Mouse (Mus musculus) adrenal gland, postnatal 36 days (tissue): ENCODE measurements around the gene Scarb1. TPM values are rescaled to one million over a fixed set of nuclear protein-coding genes. Genes with fewer than 3 reads are reported as not detected.

Experiments
- DNase-seq, 2 experiments: peaks; one replicate each; pipeline ENCODE4 v3.0.0; 2021; ENCODE audit warnings: mixed read lengths in 1 of 2
- total RNA-seq, 2 experiments: library from RNA; stranded (reverse); gene quantifications; 2 replicates each; pipeline ENCODE4 v1.2.3; 2021

Scarb1 gene
- total RNA-seq, 2 experiments from 2014 or later: 1,867 to 4,652 TPM

DNA sequence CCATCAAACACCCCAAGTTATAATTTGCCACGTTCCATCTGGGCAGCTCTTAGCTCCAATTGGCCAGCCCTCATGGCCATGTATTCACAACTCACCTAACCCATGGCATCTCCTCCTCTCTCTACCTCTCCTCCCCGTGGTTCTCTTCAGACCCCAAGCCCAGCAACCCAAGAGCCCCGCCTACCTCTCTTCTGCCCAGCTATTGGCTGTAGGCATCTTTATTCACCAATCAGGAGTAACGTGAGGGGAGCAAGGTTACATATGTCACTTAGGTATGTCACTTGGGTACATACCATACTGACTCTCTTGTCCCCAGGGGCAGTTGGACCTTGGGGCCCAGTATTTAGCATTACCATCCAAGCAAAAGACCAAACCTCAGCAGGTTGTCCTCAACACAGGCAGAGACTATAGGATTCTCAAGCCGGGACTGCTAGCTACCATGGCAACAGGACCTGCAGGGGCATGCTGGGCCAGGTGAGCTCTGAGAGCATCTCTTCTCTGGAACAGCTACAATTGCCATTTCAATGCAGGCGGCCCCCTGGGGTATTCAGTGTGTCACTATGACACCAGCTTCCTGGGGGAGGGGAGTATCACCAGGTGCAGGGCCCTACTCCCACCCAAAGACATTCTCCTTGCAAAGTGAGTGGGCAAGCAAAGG lies 100.6 kb downstream of the Scarb1 start:
- DNase-seq: no peak

DNA sequence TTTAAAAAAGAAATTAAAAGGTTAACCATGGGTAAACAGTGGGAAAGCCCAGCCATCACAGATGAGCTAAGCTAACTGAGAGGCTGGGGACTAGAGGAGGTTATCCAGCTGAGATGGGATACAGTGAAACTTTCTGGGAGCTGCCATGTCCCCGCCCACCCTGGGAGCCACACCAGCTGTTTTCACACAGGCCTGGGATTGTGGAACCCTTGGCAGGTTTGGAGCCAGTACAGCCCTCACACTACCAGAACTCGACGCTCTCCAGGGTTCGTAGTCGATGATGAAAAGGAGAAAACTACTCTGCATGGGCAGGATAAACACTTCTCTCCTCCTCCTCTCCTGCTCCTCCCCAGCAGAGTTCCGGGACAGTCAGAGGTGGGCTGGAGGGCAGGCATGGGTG lies 105.0 kb downstream of the Scarb1 start:
- DNase-seq: no peak

DNA sequence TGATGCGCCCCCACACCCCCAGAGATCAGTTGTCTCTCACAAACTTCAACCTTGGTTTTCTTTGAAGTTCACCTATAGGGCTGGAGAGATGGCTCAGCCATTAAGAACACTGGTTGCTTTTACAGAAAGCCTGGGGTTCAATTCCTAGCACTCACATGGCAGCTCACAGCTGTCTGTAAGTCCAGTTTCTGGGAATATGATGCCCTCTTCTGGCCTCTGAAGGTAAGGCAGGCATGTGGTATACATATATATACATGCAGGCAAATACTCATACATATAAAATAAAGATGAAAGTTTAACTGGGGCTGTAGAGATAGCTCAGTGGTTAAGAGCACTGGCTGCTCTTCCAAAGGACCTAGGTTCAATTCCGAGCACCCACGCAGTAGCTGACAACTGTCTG lies 105.5 kb downstream of the Scarb1 start:
- DNase-seq: no peak

DNA sequence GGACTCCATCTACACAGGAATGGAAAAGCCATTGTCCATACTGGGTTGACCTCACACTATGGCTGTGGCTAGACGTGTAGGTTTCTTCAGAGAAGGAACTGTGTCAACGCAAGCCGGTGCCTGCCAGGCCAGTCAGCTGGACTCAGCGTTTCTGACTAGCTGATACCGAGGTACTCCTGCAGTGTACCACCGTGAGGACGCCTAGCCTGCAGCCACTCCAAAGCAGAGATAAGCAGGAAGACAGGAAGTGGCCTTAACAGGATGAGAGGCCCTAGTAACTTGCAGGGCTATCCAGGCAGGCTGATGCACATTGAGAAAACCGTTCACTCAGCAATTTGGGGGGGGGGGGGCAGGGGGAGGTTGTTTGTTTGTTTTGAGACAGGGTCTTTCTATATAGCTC lies 106.5 kb downstream of the Scarb1 start:
- DNase-seq: no peak

DNA sequence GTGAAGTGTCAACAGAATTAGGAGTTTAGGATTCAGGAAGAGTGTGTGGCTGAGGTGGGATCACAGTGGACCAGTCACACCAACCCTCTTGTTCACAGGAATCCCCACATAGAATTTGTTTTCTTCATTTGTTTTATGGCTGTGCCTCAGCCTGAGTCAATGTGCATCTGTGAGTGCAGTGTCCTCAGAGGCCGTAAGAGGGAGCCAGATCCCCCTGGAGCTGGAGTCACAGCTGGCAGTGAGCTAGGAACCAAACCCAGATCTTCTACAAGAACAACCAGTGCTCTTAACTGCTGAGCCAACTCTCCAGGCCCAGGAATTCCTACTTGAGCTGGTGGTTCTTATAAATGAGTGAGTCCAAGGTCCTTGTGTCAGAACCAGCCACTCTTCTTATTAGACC lies 107.4 kb downstream of the Scarb1 start:
- no peak for DNase-seq

DNA sequence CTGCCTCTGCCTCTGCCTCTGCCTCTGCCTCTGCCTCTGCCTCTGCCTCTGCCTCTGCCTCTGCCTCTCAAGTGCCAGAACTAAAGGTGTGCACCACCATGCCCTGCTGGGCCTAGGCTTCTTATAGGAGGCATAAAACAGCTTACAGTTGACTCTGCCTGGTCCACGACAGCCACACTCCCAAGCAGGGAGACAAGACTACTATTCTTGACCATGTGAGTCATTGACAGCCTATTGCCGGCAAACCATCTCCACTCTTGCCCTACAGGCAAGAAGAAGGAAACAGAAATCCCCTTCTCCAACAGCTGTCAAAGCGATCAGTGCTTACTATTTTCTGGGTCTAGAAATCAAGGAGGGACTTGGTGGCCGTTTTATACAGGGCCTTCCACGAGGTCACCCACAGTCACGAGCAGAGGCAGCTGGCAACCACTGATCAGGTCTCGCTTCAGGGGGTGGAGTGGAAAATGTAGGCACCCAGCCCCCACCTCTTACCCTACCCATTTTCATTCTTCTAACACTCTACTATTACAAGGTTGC lies 108.4 kb downstream of the Scarb1 start:
- DNase-seq: no peak

DNA sequence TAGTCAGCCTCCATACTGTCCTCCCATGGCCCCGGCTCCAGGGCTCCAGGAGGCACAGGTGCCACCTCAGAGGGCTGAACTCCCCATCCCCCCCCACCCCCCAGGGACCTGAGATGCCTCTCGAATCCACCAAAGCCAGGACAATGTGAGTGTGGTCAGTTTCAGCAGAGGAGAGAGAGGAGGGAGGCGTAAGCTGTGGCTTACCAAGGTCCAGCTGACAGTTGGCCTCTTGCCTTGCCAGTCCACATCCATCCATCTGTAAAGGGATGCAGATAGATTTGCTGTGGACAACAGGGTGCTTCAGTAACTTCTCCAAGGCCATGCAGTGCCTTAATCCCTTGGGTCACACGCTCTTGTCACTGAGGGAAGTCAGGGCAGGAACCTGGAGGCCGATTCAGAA lies 110.4 kb downstream of the Scarb1 start:
- DNase-seq: no peak

DNA sequence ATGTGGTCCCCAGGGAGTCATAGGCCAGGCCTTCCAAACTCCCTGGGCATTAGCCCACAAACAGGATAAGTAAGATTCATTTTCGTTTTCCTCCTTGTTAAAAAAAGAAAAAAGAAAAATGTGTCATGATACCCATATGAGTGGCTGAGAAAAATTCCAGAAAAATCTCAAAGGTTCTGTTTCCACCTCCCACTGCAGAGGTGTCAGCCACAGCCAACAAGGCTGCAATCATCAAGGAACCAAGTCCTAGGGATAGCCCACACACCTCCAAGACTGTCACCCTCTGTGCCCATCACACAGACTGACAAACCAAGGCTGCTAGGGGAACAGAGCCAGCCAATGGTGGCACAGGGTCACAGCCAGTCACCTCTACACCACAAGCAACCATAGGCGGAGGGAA lies 111.8 kb downstream of the Scarb1 start:
- DNase-seq: no peak

DNA sequence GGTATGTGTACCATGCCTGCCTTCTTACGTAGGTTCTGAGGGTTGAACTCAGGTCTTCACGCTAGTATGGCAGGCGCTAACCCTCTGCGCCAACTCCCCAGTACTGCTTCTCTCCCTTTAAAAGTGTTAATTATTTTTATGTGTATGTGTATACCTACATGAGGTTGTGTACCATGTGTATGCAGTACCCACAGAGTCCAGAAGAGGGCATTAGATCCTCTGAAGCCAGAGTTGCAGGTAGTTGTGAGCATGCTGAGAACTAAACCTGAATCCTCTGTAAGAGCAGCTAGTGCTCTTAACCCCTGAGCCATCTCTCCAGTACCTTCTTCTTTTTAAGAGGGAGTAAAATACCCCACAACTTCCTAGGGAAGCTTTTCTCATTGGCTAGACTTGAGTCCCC lies 113.2 kb downstream of the Scarb1 start:
- no peak for DNase-seq

Other genes starting within 250 kb of the Scarb1 start
- gene Ncor2, start 161.9 kb downstream of the Scarb1 start, total RNA-seq: 100 to 1,000 TPM; 217 to 310 TPM
- under 1 TPM; 0.23 to 0.40 TPM for gene Gm10382, start 48.2 kb upstream of the Scarb1 start, total RNA-seq
- 1,000 to 10,000 TPM; 1,428 to 1,489 TPM for gene Ubc, start 49.1 kb upstream of the Scarb1 start, total RNA-seq
- 10 to 100 TPM; 16.3 to 21.9 TPM for gene Dhx37, start 93.0 kb upstream of the Scarb1 start, total RNA-seq
- gene Bri3bp, start 100.5 kb upstream of the Scarb1 start, total RNA-seq: 10 to 100 TPM; 25.6 to 39.0 TPM
- 100 to 1,000 TPM in 1 of 2 experiments, 10 to 100 TPM in 1; 96.1 to 101 TPM for gene Aacs, start 134.7 kb upstream of the Scarb1 start, total RNA-seq
- under 1 TPM; 0.76 to 0.95 TPM for gene Tmem132b, start 190.7 kb upstream of the Scarb1 start, total RNA-seq